In the genomic region with DNA sequence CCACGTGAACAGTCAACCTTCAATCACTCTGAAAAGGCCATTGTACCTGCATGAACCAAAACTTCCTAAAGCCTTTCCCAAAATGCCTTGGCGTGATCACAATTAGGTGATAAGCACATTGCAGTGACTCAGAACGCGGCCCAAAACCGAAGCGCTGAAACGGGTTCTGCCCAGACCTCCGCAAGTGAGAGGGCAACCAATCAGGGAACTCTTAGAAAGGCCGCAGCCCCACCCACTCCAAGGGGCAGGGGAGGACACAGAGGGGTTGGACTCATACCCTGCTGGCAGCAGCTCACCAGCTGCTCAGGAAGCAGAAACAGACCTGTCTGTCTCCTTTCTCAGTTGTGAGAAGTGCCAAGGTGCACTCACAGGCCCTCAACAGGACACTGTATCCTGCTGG, we compare ENCODE assay signal across 8 mouse cellular contexts. TPM values are rescaled to one million over a fixed set of nuclear protein-coding genes. Genes with fewer than 3 reads are reported as not detected.
A peak's percentile ranks its signal among the peaks of the same experiment; 100 is the strongest.
DNase-seq lines count a peak whose midpoint lies in the region; ATAC-seq and TF ChIP-seq lines count a peak whose summit lies in the region.

No protein-coding gene starts in this region.

- peak; percentile 89 for DNase-seq in 416B (ENCODE audit: low read depth)
- DNase-seq in adrenal gland, adult 8-10 months, result peak; percentile 83
- no peak for DNase-seq in kidney, postnatal 0 days (ENCODE audit: low spot score)
- peak; percentile 89 for DNase-seq in lung, postnatal 36 days
- DNase-seq in splenic B cell, adult 2 months (ENCODE audit: low read depth, low spot score), result peak; percentile 54
- DNase-seq in layer of hippocampus, postnatal 25 days (ENCODE audit: extremely low spot score in 1 of 2, low spot score in 1 of 2), result no peak

- peaks cover 23% of the 10 kb centered on the region for H3K4me1 ChIP-seq in embryonic facial prominence, embryonic 13.5 days
- peaks cover 27% of the 10 kb centered on the region for H3K4me1 ChIP-seq in heart, embryonic 15.5 days (replicated peaks)
- no peaks in the 10 kb centered on the region; the same call in 1 of the 2 replicates for H3K4me1 ChIP-seq in kidney, postnatal 0 days (replicated peaks; ENCODE audit: insufficient read depth, low read length)

- H3K27ac ChIP-seq in embryonic facial prominence, embryonic 13.5 days, result no peak overlapping the region
- H3K27ac ChIP-seq in heart, embryonic 15.5 days, result no peak overlapping the region
- no peak overlapping the region for H3K27ac ChIP-seq in kidney, postnatal 0 days

- H3K36me3 ChIP-seq in embryonic facial prominence, embryonic 13.5 days, result no peaks in the 10 kb centered on the region
- H3K36me3 ChIP-seq in heart, embryonic 15.5 days, result no peaks in the 10 kb centered on the region
- no peaks in the 10 kb centered on the region for H3K36me3 ChIP-seq in kidney, postnatal 0 days (ENCODE audit: insufficient read depth, low read length)
- no peaks in the 10 kb centered on the region for H3K36me3 ChIP-seq in splenic B cell, adult 2 months (ENCODE audit: control insufficient read depth, insufficient read depth, low read length, poor library complexity, severe bottlenecking)

- H3K27me3 ChIP-seq in embryonic facial prominence, embryonic 13.5 days, result no peaks in the 10 kb centered on the region
- H3K27me3 ChIP-seq in heart, embryonic 15.5 days, result no peaks in the 10 kb centered on the region
- H3K27me3 ChIP-seq in kidney, postnatal 0 days (ENCODE audit: insufficient read depth, low read length), result no peaks in the 10 kb centered on the region
- H3K27me3 ChIP-seq in splenic B cell, adult 2 months (ENCODE audit: control insufficient read depth, insufficient read depth, low read length, poor library complexity, severe bottlenecking), result no peaks in the 10 kb centered on the region

- H3K9ac ChIP-seq in embryonic facial prominence, embryonic 13.5 days, result 0 out of 2 replicates have a peak overlapping the region, but pooled peaks have one; percentile 40
- no peak overlapping the region for H3K9ac ChIP-seq in heart, embryonic 15.5 days
- H3K9ac ChIP-seq in kidney, postnatal 0 days (ENCODE audit: low read depth, low read length), result no peak overlapping the region

- WGBS in embryonic facial prominence, embryonic 13.5 days, result 3% methylated on average over 9 of the region's 9 CpGs
- 6% methylated on average over 9 of the region's 9 CpGs for WGBS in heart, embryonic 15.5 days
- WGBS in kidney, postnatal 0 days, result 11% methylated on average over 9 of the region's 9 CpGs

- ATAC-seq in embryonic facial prominence, embryonic 13.5 days (ENCODE audit: insufficient number of reproducible peaks, insufficient read depth, low FRiP score, low TSS enrichment, low read depth), result peak; percentile 71; the same call in 1 of the 2 replicates
- ATAC-seq in heart, embryonic 15.5 days (replicated peaks; ENCODE audit: insufficient number of reproducible peaks, insufficient read depth, low FRiP score, low read depth), result peak; percentile 74; the same call in 1 of the 2 replicates
- ATAC-seq in kidney, postnatal 0 days (replicated peaks; ENCODE audit: low FRiP score, low read depth), result peak; percentile 52; the same call in 1 of the 2 replicates

- H3K9me3 ChIP-seq in embryonic facial prominence, embryonic 13.5 days, result no peaks in the 10 kb centered on the region
- H3K9me3 ChIP-seq in heart, embryonic 15.5 days (replicated peaks), result no peaks in the 10 kb centered on the region
- no peaks in the 10 kb centered on the region for H3K9me3 ChIP-seq in kidney, postnatal 0 days (replicated peaks; ENCODE audit: low read length)

- no peak for TF ChIP-seq CTCF in kidney, postnatal 0 days (IDR thresholded peaks at IDR 0.05; ENCODE audit: low read depth)

- H3K4me2 ChIP-seq in embryonic facial prominence, embryonic 13.5 days, result peak overlapping the region; percentile 52
- peak overlapping the region; percentile 58 for H3K4me2 ChIP-seq in heart, embryonic 15.5 days
- peak overlapping the region; percentile 47 for H3K4me2 ChIP-seq in kidney, postnatal 0 days (ENCODE audit: low read length)

- H3K4me3 ChIP-seq in embryonic facial prominence, embryonic 13.5 days, result peak overlapping the region; percentile 22; the same call in 1 of the 2 replicates
- H3K4me3 ChIP-seq in heart, embryonic 15.5 days, result peak overlapping the region; percentile 33
- H3K4me3 ChIP-seq in kidney, postnatal 0 days (replicated peaks; ENCODE audit: low read depth, low read length), result no peak overlapping the region

RNA-seq across cellular contexts. Expression of gene Slc23a2, which starts 13.6 kb away (rescaled TPM):
- 100 to 1,000 TPM; 102 to 154 (median 134) TPM for total RNA-seq in adrenal gland, adult 8-10 months (2022)
- polyA plus RNA-seq in embryonic facial prominence, embryonic 13.5 days (2015; fragmentation: Nextera tagmentation; extraction: Ambion mirVana), result 14.8 and 17.1 TPM in 2 replicates
- 7.8 and 11.1 TPM in 2 replicates for polyA plus RNA-seq in heart, embryonic 15.5 days (2015; fragmentation: Nextera tagmentation; extraction: Ambion mirVana)
- polyA plus RNA-seq in kidney, postnatal 0 days (2015; fragmentation: Nextera tagmentation; extraction: Ambion mirVana), result 11.7 and 12.3 TPM in 2 replicates
- 10 to 100 TPM; 90.9 to 94.0 TPM for total RNA-seq in layer of hippocampus, postnatal 25 days (2021)

Comparison
In these comparisons a context has a peak if more than half of its experiments do, and no peak if none do; other contexts are left out.
1. DNase-seq: peak in 416B (single experiment), adrenal gland, adult 8-10 months (single experiment), lung, postnatal 36 days (single experiment) and splenic B cell, adult 2 months (single experiment); none in kidney, postnatal 0 days (single experiment) and layer of hippocampus, postnatal 25 days (0 of 2).
2. Peak in every context shown above with its lines, with median percentiles within 50 percentile points of each other: ATAC-seq and H3K4me2 ChIP-seq.